In the genomic region with DNA sequence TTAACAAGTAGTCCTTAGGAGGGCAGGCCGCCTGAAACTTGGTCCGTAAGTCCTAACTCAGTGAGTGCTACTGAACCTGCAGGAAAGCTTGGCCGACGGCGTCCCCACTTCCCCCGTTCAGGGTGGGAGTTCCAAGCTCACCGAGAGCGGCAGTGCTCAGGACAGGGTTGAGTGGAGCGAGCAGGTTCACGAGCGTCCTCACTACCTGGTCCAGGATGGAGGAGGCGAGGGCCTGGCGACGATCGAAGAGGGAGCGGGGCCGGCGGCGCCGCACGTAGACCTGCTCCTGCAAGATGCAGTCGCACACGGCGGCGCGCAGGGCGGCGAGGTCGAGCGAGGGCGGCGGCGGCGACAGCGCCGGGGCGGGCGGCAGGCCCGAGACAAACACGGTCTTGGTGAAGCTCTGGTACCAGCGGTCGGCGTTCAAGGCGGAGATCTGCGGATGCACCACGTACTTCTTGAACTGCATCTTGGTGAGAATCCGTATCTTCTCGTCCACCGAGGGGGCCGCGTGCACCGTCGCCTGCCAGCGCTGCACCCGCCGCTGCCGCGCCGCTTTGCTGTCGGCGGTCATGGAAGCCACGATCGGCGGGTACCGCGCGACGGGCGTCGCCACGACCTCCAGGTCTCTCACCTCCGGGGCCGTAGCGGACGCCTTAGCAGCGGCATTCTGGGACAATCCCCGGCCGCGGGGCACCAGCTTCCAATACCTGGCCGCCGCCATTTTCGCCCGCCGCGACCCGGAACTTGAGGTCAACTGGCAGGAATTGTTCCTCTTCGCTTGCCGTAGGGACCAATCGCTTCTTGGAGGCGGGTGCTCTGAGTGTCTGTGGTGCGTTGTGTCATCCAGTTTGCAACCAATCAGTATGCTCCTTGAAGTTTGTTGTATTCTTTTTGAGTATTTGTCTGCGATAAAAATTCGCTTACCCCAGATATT, we compare ENCODE assay signal across 7 mouse cellular contexts. TPM values are rescaled to one million over a fixed set of nuclear protein-coding genes. Genes with fewer than 3 reads are reported as not detected.
DNase-seq lines count a peak whose midpoint lies in the region; ATAC-seq lines count a peak whose summit lies in the region.

B430218F22Rik (plus strand) TSS at position 120 of the 937 bp plus-strand sequence.
Mrps30 (minus strand) TSS at position 742 of the 937 bp plus-strand sequence.

- under 1% methylated on average over 93 of the region's 93 CpGs for WGBS in intestine, embryonic 16.5 days
- under 1% methylated on average over 91 of the region's 93 CpGs for WGBS in midbrain, embryonic 11.5 days

- H3K4me3 ChIP-seq in intestine, embryonic 16.5 days (ENCODE audit: low read length): peak within 1 kb of the TSS; percentile 92
- peak within 1 kb of the TSS; percentile 89 for H3K4me3 ChIP-seq in midbrain, embryonic 11.5 days (ENCODE audit: low read depth, low read length)

- H3K9me3 ChIP-seq in intestine, embryonic 16.5 days (ENCODE audit: control insufficient read depth, low read length): no peaks in the 10 kb centered on the region
- no peaks in the 10 kb centered on the region for H3K9me3 ChIP-seq in midbrain, embryonic 11.5 days (ENCODE audit: control insufficient read depth, low read length)

- ATAC-seq in intestine, embryonic 16.5 days: peak; percentile 98
- ATAC-seq in midbrain, embryonic 11.5 days (ENCODE audit: low FRiP score): peak; percentile 98

- H3K27me3 ChIP-seq in intestine, embryonic 16.5 days (replicated peaks; ENCODE audit: control insufficient read depth, insufficient read depth, low read length): no peaks in the 10 kb centered on the region
- H3K27me3 ChIP-seq in midbrain, embryonic 11.5 days (ENCODE audit: control insufficient read depth, insufficient read depth, low read length): no peaks in the 10 kb centered on the region

- H3K36me3 ChIP-seq in intestine, embryonic 16.5 days (ENCODE audit: control insufficient read depth, insufficient read depth, low read length): 0 out of 2 replicates have a peak, but pooled peaks cover 5% of the 10 kb centered on the region
- peaks cover 9% of the 10 kb centered on the region for H3K36me3 ChIP-seq in midbrain, embryonic 11.5 days (ENCODE audit: control insufficient read depth, insufficient read depth, low read length)

- intact Hi-C loops in left cerebral cortex, postnatal 36 days (cut with DNase I): no loop called here

- peak within 1 kb of the TSS; percentile 90 for H3K9ac ChIP-seq in intestine, embryonic 16.5 days (ENCODE audit: low read depth, low read length)
- peak within 1 kb of the TSS; percentile 87 for H3K9ac ChIP-seq in midbrain, embryonic 11.5 days (ENCODE audit: low read length)

- DNase-seq in adrenal gland, adult 8-10 months: peak; percentile 90
- peak; percentile 92 for DNase-seq in embryo, embryonic 9.5 days (ENCODE audit: extremely low spot score)
- DNase-seq in gastrocnemius, postnatal 4 days (ENCODE audit: low spot score in 2 of 2): peak; percentile 87 to 96
- peak; percentile 95 to 96 for DNase-seq in left cerebral cortex, postnatal 36 days (ENCODE audit: low spot score in 2 of 2)
- peak; percentile 99 for DNase-seq in midbrain, embryonic 11.5 days (ENCODE audit: low spot score, missing footprints)
- peak; percentile 95 for DNase-seq in skeletal muscle tissue, adult 2 months (ENCODE audit: low read depth, low spot score)

- H3K27ac ChIP-seq in intestine, embryonic 16.5 days (ENCODE audit: low read length): peak within 1 kb of the TSS; percentile 73
- H3K27ac ChIP-seq in midbrain, embryonic 11.5 days (ENCODE audit: low read depth, low read length): peak within 1 kb of the TSS; percentile 51

- H3K4me1 ChIP-seq in intestine, embryonic 16.5 days (ENCODE audit: control insufficient read depth, insufficient read depth, low read length): no peaks in the 10 kb centered on the region
- peaks cover 4% of the 10 kb centered on the region; the same call in 1 of the 2 replicates for H3K4me1 ChIP-seq in midbrain, embryonic 11.5 days (ENCODE audit: control insufficient read depth, insufficient read depth, low read length)

- peak within 1 kb of the TSS; percentile 80 for H3K4me2 ChIP-seq in intestine, embryonic 16.5 days (ENCODE audit: low read depth, low read length)
- peak within 1 kb of the TSS; percentile 65 for H3K4me2 ChIP-seq in midbrain, embryonic 11.5 days

RNA-seq across cellular contexts. Expression of gene B430218F22Rik, which starts in this region (rescaled TPM):
- under 1 TPM in 2 of 4 experiments, not detected in 2; 0.26 to 0.31 TPM for total RNA-seq in adrenal gland, adult 8-10 months (2022)
- not detected for total RNA-seq in gastrocnemius, postnatal 4 days (2021)
- polyA plus RNA-seq in intestine, embryonic 16.5 days (2015; fragmentation: Nextera tagmentation; extraction: Ambion mirVana): 0.43 and 0.50 TPM in 2 replicates
- total RNA-seq in left cerebral cortex, postnatal 36 days (2021): under 1 TPM in 1 of 2 experiments, not detected in 1; 0.42 TPM
- polyA plus RNA-seq in midbrain, embryonic 11.5 days (2014; fragmentation: Nextera tagmentation; extraction: Ambion mirVana): 0.41 and 0.94 TPM in 2 replicates

RNA-seq across cellular contexts. Expression of gene Mrps30, which starts in this region (rescaled TPM):
- total RNA-seq in adrenal gland, adult 8-10 months (2022): 10 to 100 TPM; 24.2 to 28.8 (median 26.5) TPM
- 10 to 100 TPM; 18.3 to 20.7 TPM for total RNA-seq in gastrocnemius, postnatal 4 days (2021)
- 29.6 and 29.9 TPM in 2 replicates for polyA plus RNA-seq in intestine, embryonic 16.5 days (2015; fragmentation: Nextera tagmentation; extraction: Ambion mirVana)
- total RNA-seq in left cerebral cortex, postnatal 36 days (2021): 10 to 100 TPM; 16.1 to 17.4 TPM
- polyA plus RNA-seq in midbrain, embryonic 11.5 days (2014; fragmentation: Nextera tagmentation; extraction: Ambion mirVana): 37.5 and 38.8 TPM in 2 replicates

Comparison
In these comparisons a context has a peak if more than half of its experiments do, and no peak if none do; other contexts are left out.
1. Peak in every context shown above with its lines: DNase-seq, ATAC-seq, H3K4me3 ChIP-seq and H3K27ac ChIP-seq.